Mouse (Mus musculus): ENCODE measurements at regions not wholly inside any gene's neighbourhood (a gene's known extent, or its start where the extent isn't known, plus 50 kb on each side); places are given as distances from the start of the nearest gene placed in this dataset.

- no peaks in the 10 kb centered on the region for H3K9me3 ChIP-seq
- no peaks in the 10 kb centered on the region for H3K27me3 ChIP-seq (replicated peaks)
- 84% methylated on average over 5 of the region's 5 CpGs for WGBS
- no peak overlapping the region for H3K4me2 ChIP-seq (replicated peaks)
- no peak overlapping the region for H3K27ac ChIP-seq
- no peak overlapping the region for H3K4me3 ChIP-seq (replicated peaks)
- H3K36me3 ChIP-seq = no peaks in the 10 kb centered on the region
- no peaks in the 10 kb centered on the region for H3K4me1 ChIP-seq (replicated peaks)
- H3K9ac ChIP-seq = no peak overlapping the region
- ATAC-seq = no peak
Measured at GRCm38 (mm10) chr2:11356714-11357113, 184.8 kb downstream of the Prkcq start.

- 90% methylated on average over 5 of the region's 5 CpGs for WGBS
- Histone ChIP-seq H3K36me3 (no peaks in the 10 kb centered on the region), H3K9me3 (no peaks in the 10 kb centered on the region), H3K4me3 (replicated peaks) (no peak overlapping the region), H3K27me3 (replicated peaks) (no peaks in the 10 kb centered on the region), H3K4me2 (replicated peaks) (no peak overlapping the region), H3K4me1 (replicated peaks) (no peaks in the 10 kb centered on the region), H3K27ac (no peak overlapping the region), H3K9ac (no peak overlapping the region)
- ATAC-seq = no peak
Measured at GRCm38 (mm10) chr2:11355594-11355993, 183.7 kb downstream of the Prkcq start.
